Mouse (Mus musculus): ENCODE measurements around the gene Mark4.

- TF ChIP-seq CTCF (IDR thresholded peaks at IDR 0.05; ENCODE audit: insufficient read depth, low read length) (no peak), POLR2A (IDR thresholded peaks at IDR 0.05; ENCODE audit: borderline replicate concordance, extremely low read depth, low read depth, low read length) (no peak)
These were observed 37.6 kb upstream of the Mark4 start for GRCm38 (mm10) chr7:19496214-19496555.
